Mouse (Mus musculus) bone marrow, adult 2 months (tissue): ENCODE measurements at regions not wholly inside any gene's neighbourhood (a gene's known extent, or its start where the extent isn't known, plus 50 kb on each side); places are given as distances from the start of the nearest gene placed in this dataset.

Experiments
- H3K27ac ChIP-seq: fragments of 200-500 bp; 2 replicates; pipeline ENCODE4 v1.5.1; 2012; ENCODE audit warnings: low read depth, mild to moderate bottlenecking, control low read depth, inconsistent platforms, low read length; ENCODE audit not compliant: control insufficient read depth, poor library complexity, insufficient read depth
- H3K4me1 ChIP-seq: fragments of 200-500 bp; 2 replicates; pipeline ENCODE4 v1.6.1; 2011; ENCODE audit warnings: low read length; ENCODE audit not compliant: control insufficient read depth, insufficient read depth
- H3K4me3 ChIP-seq: fragments of 200-500 bp; replicated peaks from 2 replicates; pipeline ENCODE3; 2011; ENCODE audit warnings: mild to moderate bottlenecking, low read depth, low read length, control low read depth; ENCODE audit not compliant: control insufficient read depth
- CTCF ChIP-seq: fragments of 200-500 bp; IDR thresholded peaks from 2 replicates; pipeline ENCODE4 v1.5.1; 2011; ENCODE audit warnings: low read length, control low read depth; ENCODE audit not compliant: control insufficient read depth, insufficient read depth
- POLR2A ChIP-seq: fragments of 200-500 bp; IDR thresholded peaks from 2 replicates; pipeline ENCODE4 v1.6.1; 2011; ENCODE audit warnings: low read depth, mild to moderate bottlenecking, control low read depth, low read length, borderline replicate concordance; ENCODE audit not compliant: control insufficient read depth
- WGBS: fragments of 180-500 bp; shearing (Covaris S2); methylation state at CpG from one replicate; pipeline ENCODE4 v1.1.7; 2018; 5-methylcytosine and 5-hydroxymethylcytosine counted together

GRCm38 (mm10) chr17:4781586-4781985, 212.5 kb upstream of the Arid1b start:
- no peak overlapping the region for H3K4me3 ChIP-seq
- WGBS = 64% methylated on average over 3 of the region's 3 CpGs
- H3K27ac ChIP-seq = no peak overlapping the region
- H3K4me1 ChIP-seq = no peaks in the 10 kb centered on the region; the same call in 1 of the 2 replicates
- no peak for TF ChIP-seq POLR2A

- TF ChIP-seq POLR2A (no peak), CTCF (no peak)
- Histone ChIP-seq H3K27ac (no peak overlapping the region), H3K4me3 (no peak overlapping the region), H3K4me1 (no peaks in the 10 kb centered on the region; the same call in 1 of the 2 replicates)
- 79% methylated on average over 5 of the region's 5 CpGs for WGBS
These were observed 209.8 kb upstream of the Arid1b start for GRCm38 (mm10) chr17:4784296-4784695.

GRCm38 (mm10) chr17:4785281-4785839, 208.8 kb upstream of the Arid1b start:
- no peak overlapping the region for H3K27ac ChIP-seq
- H3K4me3 ChIP-seq = no peak overlapping the region
- 64% methylated on average over 6 of the region's 6 CpGs for WGBS
- no peaks in the 10 kb centered on the region; the same call in 1 of the 2 replicates for H3K4me1 ChIP-seq
- TF ChIP-seq CTCF (no peak), POLR2A (no peak)

- TF ChIP-seq POLR2A (no peak), CTCF (no peak)
- no peak overlapping the region for H3K4me3 ChIP-seq
- no peak overlapping the region for H3K27ac ChIP-seq
- no peaks in the 10 kb centered on the region; the same call in 1 of the 2 replicates for H3K4me1 ChIP-seq
These were observed 207.6 kb upstream of the Arid1b start for GRCm38 (mm10) chr17:4786524-4786923.

GRCm38 (mm10) chr17:4791873-4792272, 202.3 kb upstream of the Arid1b start:
- H3K4me1 ChIP-seq = no peaks in the 10 kb centered on the region; the same call in 1 of the 2 replicates
- H3K27ac ChIP-seq = peak overlapping the region; percentile 61
- H3K4me3 ChIP-seq = no peak overlapping the region
- WGBS = 3% methylated on average over 10 of the region's 10 CpGs
- TF ChIP-seq POLR2A (no peak), CTCF (no peak)

GRCm38 (mm10) chr17:4796241-4796640, 197.9 kb upstream of the Arid1b start:
- 62% methylated on average over 3 of the region's 3 CpGs for WGBS
- Histone ChIP-seq H3K4me1 (no peaks in the 10 kb centered on the region; the same call in 1 of the 2 replicates), H3K27ac (no peak overlapping the region), H3K4me3 (no peak overlapping the region)
- no peak for TF ChIP-seq CTCF
- no peak for TF ChIP-seq POLR2A

GRCm38 (mm10) chr17:4804013-4804412, 190.1 kb upstream of the Arid1b start:
- TF ChIP-seq CTCF = no peak
- TF ChIP-seq POLR2A = no peak
- WGBS = 79% methylated on average over 4 of the region's 4 CpGs
- Histone ChIP-seq H3K4me3 (no peak overlapping the region), H3K27ac (no peak overlapping the region), H3K4me1 (no peaks in the 10 kb centered on the region)

- 51% methylated on average over 5 of the region's 5 CpGs for WGBS
- no peak for TF ChIP-seq POLR2A
- no peak for TF ChIP-seq CTCF
- no peak overlapping the region for H3K4me3 ChIP-seq
- H3K4me1 ChIP-seq = no peaks in the 10 kb centered on the region
- H3K27ac ChIP-seq = no peak overlapping the region
These were observed 188.1 kb upstream of the Arid1b start for GRCm38 (mm10) chr17:4806051-4806450.

- H3K4me1 ChIP-seq = no peaks in the 10 kb centered on the region
- TF ChIP-seq CTCF (no peak), POLR2A (no peak)
- H3K27ac ChIP-seq = no peak overlapping the region
- H3K4me3 ChIP-seq = no peak overlapping the region
- WGBS = 70% methylated on average over 3 of the region's 3 CpGs
These were observed 185.2 kb upstream of the Arid1b start for GRCm38 (mm10) chr17:4808926-4809325.
